Mouse (Mus musculus) hindbrain, embryonic 13.5 days (tissue): Measurements from ENCODE around the gene Setmar. TPM values are rescaled to one million over a fixed set of nuclear protein-coding genes. Genes with fewer than 3 reads are reported as not detected.
"Not testable (repeated sequence)": the region's sequence is repeated elsewhere in the genome, so short reads cannot be mapped to it uniquely, and the experiment has no call there.

Source experiments
- ATAC-seq: fragments of 200-750 bp; cut with Nextera tagmentation; 2 replicates; pipeline ENCODE4 v1.8.0; 2017; ENCODE audit warnings: moderate TSS enrichment; ENCODE audit not compliant: low FRiP score
- H3K27ac ChIP-seq: fragments of 300-500 bp; sonication (generic); 2 replicates; pipeline ENCODE4 v1.5.1; 2015; ENCODE audit warnings: inconsistent platforms, mild to moderate bottlenecking, moderate library complexity
- H3K27me3 ChIP-seq: fragments of 300-500 bp; sonication (generic); 2 replicates; pipeline ENCODE4 v1.6.1; 2015; ENCODE audit warnings: mild to moderate bottlenecking, inconsistent platforms
- H3K36me3 ChIP-seq: fragments of 300-500 bp; sonication (generic); 2 replicates; pipeline ENCODE4 v1.6.1; 2015; ENCODE audit warnings: mild to moderate bottlenecking, inconsistent platforms
- H3K4me1 ChIP-seq: fragments of 300-500 bp; sonication (generic); replicated peaks from 2 replicates; pipeline ENCODE4 v1.6.1; 2015; ENCODE audit warnings: inconsistent platforms
- H3K4me2 ChIP-seq: fragments of 300-500 bp; sonication (generic); 2 replicates; pipeline ENCODE4 v1.6.1; 2015; ENCODE audit warnings: inconsistent platforms, mild to moderate bottlenecking, moderate library complexity
- H3K4me3 ChIP-seq: fragments of 300-500 bp; sonication (generic); 2 replicates; pipeline ENCODE4 v1.5.1; 2015; ENCODE audit warnings: mild to moderate bottlenecking, inconsistent platforms
- H3K9ac ChIP-seq: fragments of 300-500 bp; sonication (generic); 2 replicates; pipeline ENCODE4 v1.6.1; 2015; ENCODE audit warnings: mild to moderate bottlenecking, inconsistent platforms
- H3K9me3 ChIP-seq: fragments of 300-500 bp; sonication (generic); 2 replicates; pipeline ENCODE4 v1.6.1; 2016; ENCODE audit warnings: inconsistent platforms
- WGBS: fragments of 180-500 bp; shearing (Covaris S2); methylation state at CpG from one replicate; pipeline ENCODE4 v1.1.7; 2015; 5-methylcytosine and 5-hydroxymethylcytosine counted together
- polyA plus RNA-seq: library from polyadenylated mRNA; unstranded; fragments of >200 nt; fragmentation: Nextera tagmentation; extraction: Ambion mirVana; gene quantifications from 2 replicates; pipeline ENCODE4 v1.2.1, GENCODE M21; 2015

The Setmar gene
- polyA plus RNA-seq = 6.4 and 7.4 TPM in 2 replicates

DNA sequence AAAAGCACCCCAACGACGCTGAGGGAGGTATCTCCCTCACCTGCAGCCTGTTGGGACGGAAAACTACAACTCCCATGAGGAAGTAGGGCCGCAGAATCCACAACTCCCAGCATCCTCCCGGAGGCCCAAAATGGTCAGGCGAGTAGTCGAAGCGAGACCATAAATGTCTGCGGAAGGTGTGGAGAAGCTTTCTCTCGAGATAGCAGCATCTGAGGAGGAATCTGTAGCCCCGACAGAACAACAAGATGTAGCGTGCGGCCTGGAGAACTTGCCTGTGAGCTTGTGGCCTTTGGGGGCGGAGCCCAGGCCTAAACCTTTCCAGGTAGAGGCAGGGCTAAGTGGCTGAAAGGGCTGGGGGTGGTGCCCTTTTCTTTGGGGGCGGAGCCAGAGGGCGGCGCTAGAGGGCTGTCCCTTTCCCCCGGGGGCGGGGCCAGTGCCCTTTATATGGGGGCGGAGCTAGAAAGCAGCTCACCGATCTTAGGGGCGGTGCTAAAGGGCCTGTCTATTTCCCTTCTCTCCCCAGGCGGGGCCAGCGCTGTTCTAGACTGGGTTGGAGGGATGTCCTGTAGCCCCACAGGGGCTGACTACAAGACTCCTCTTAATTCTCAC is at the start of gene Setmar:
Gene Setmar (plus strand): TSS at position 128 of the 609 bp plus-strand sequence.
- peaks cover 6% of the 10 kb centered on the region; the same call in 1 of the 2 replicates for H3K36me3 ChIP-seq
- ATAC-seq = peak; percentile 98
- peak within 1 kb of the TSS; percentile 93 for H3K27ac ChIP-seq
- H3K4me3 ChIP-seq = peak within 1 kb of the TSS; percentile 54
- no peaks in the 10 kb centered on the region for H3K27me3 ChIP-seq
- H3K4me1 ChIP-seq = no peaks in the 10 kb centered on the region
- no peaks in the 10 kb centered on the region for H3K9me3 ChIP-seq
- peak within 1 kb of the TSS; percentile 66 for H3K9ac ChIP-seq
- H3K4me2 ChIP-seq = peak within 1 kb of the TSS; percentile 58
- 1% methylated on average over 24 of the region's 24 CpGs for WGBS

DNA sequence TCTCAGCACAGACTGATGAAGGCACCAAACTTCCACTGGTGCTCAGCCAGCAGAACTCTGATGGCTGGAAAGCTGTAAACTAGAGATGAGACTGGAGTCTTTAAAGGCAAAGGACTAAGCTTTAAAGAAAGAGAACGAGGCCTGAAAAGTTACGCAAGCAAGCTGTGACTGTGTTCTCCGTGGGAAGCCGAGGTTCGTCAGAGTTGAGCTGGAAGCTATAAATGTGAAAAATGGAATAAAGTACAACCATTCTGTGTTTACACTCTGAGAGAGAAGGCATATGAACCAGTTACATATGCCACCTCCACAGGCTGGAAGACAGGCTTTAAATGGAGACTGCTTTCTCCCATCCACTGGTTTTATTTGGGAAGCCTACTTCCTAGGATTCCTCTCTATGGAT is 43.2 kb upstream of the Setmar start:
- Histone ChIP-seq H3K36me3 (no peaks in the 10 kb centered on the region), H3K27ac (no peak overlapping the region), H3K4me2 (no peak overlapping the region), H3K4me1 (no peaks in the 10 kb centered on the region), H3K4me3 (no peak overlapping the region), H3K9me3 (no peaks in the 10 kb centered on the region), H3K9ac (no peak overlapping the region), H3K27me3 (no peaks in the 10 kb centered on the region)
- WGBS = 93% methylated on average over 5 of the region's 5 CpGs
- no peak for ATAC-seq

DNA sequence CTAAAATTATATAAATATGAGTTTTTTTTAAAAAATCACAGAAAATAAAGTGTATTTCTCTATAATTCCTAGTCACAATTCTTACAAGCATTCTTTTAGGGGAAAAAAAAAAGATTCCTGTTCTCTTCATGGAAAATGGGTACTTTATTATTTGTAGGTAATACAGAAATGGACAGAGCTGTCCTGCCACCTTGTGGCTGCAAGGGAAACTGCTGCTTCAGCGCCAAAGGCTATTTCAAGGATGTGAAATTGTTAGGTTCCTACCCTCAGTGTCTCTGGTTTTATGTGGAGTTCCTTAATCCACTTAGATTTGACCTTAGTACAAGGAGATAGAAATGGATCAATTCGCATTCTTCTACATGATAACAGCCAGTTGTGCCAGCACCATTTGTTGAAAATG is 9.8 kb upstream of the Setmar start:
- not testable (repeated sequence) for H3K4me2 ChIP-seq, H3K27ac ChIP-seq, H3K9me3 ChIP-seq, H3K4me3 ChIP-seq, H3K9ac ChIP-seq, H3K4me1 ChIP-seq, H3K27me3 ChIP-seq, ATAC-seq, H3K36me3 ChIP-seq
- WGBS = 0% methylated on average over 2 of the region's 2 CpGs

DNA sequence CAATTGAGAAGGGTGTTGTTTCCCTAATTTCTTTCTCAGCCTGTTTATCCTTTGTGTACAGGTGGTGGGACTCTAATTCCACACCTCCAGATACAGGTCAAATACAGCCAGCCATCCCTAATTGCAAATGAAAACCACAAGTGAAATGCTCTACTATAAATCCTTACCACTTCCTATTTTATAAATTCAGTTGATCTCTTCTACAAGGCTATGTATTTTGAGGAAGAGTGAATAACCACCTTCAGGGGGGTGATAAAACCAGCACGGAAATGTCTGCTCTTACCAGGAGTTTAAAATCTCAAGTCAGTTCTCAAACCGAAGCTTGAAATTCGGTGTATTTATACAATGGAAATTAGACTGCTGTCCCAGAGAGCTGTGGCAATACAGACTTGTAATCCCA is 8.9 kb upstream of the Setmar start:
- 87% methylated on average over 3 of the region's 3 CpGs for WGBS
- H3K4me3 ChIP-seq = no peak overlapping the region
- no peaks in the 10 kb centered on the region for H3K4me1 ChIP-seq
- H3K9ac ChIP-seq = no peak overlapping the region
- no peaks in the 10 kb centered on the region for H3K27me3 ChIP-seq
- ATAC-seq = no peak
- H3K27ac ChIP-seq = no peak overlapping the region
- no peak overlapping the region for H3K4me2 ChIP-seq
- no peaks in the 10 kb centered on the region for H3K36me3 ChIP-seq
- H3K9me3 ChIP-seq = no peaks in the 10 kb centered on the region

GRCm38 (mm10) chr6:108057353-108057752 is 7.5 kb upstream of the Setmar start:
- no peak overlapping the region for H3K4me3 ChIP-seq
- ATAC-seq = no peak
- no peaks in the 10 kb centered on the region for H3K36me3 ChIP-seq
- no peaks in the 10 kb centered on the region for H3K4me1 ChIP-seq
- no peaks in the 10 kb centered on the region for H3K9me3 ChIP-seq
- no peak overlapping the region for H3K9ac ChIP-seq
- WGBS = 79% methylated on average over 4 of the region's 4 CpGs
- no peaks in the 10 kb centered on the region for H3K27me3 ChIP-seq
- H3K27ac ChIP-seq = no peak overlapping the region
- no peak overlapping the region for H3K4me2 ChIP-seq

GRCm38 (mm10) chr6:108058066-108058465 is 6.8 kb upstream of the Setmar start:
- no peak for ATAC-seq
- H3K4me2 ChIP-seq = no peak overlapping the region
- H3K27me3 ChIP-seq = no peaks in the 10 kb centered on the region
- WGBS = 93% methylated on average over 5 of the region's 5 CpGs
- no peaks in the 10 kb centered on the region for H3K9me3 ChIP-seq
- H3K36me3 ChIP-seq = no peaks in the 10 kb centered on the region
- H3K4me3 ChIP-seq = no peak overlapping the region
- no peak overlapping the region for H3K9ac ChIP-seq
- H3K27ac ChIP-seq = no peak overlapping the region
- H3K4me1 ChIP-seq = no peaks in the 10 kb centered on the region

- no peak overlapping the region for H3K4me3 ChIP-seq
- no peaks in the 10 kb centered on the region for H3K27me3 ChIP-seq
- no peak overlapping the region for H3K27ac ChIP-seq
- no peak for ATAC-seq
- no peaks in the 10 kb centered on the region for H3K4me1 ChIP-seq
- 83% methylated on average over 3 of the region's 3 CpGs for WGBS
- H3K9me3 ChIP-seq = no peaks in the 10 kb centered on the region
- no peak overlapping the region for H3K9ac ChIP-seq
- no peaks in the 10 kb centered on the region for H3K36me3 ChIP-seq
- no peak overlapping the region for H3K4me2 ChIP-seq
These were observed 3.7 kb upstream of the Setmar start for GRCm38 (mm10) chr6:108061121-108061520.

GRCm38 (mm10) chr6:108065583-108065982 is 738 bp downstream of the Setmar start:
- Histone ChIP-seq H3K9me3 (no peaks in the 10 kb centered on the region), H3K27ac (peak overlapping the region; percentile 93), H3K4me3 (peak overlapping the region; percentile 54), H3K4me2 (peak overlapping the region; percentile 58), H3K27me3 (no peaks in the 10 kb centered on the region), H3K36me3 (peaks cover 9% of the 10 kb centered on the region; the same call in 1 of the 2 replicates), H3K9ac (peak overlapping the region; percentile 66), H3K4me1 (no peaks in the 10 kb centered on the region)
- WGBS = 19% methylated on average over 6 of the region's 6 CpGs
- ATAC-seq = no peak

DNA sequence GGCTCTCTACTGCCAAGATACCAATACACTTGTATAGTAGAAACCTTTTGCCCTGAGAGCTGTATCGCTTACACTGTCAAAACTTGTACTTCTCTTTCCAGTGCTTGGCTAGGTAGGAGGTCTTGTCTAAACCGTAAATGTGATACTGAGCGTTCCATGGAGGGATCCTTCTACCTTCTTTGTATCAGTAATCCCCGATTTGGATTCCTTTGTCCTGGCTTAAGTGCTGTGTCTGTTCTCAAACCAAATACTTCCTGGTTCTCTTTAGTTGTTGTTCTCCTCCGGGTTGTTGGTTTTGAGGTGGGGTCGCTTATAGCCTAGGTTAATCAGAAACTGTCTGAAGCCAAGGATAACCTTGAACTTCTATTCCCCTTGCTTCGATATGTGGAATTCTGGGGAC is 6.1 kb downstream of the Setmar start:
- no peak overlapping the region for H3K27ac ChIP-seq
- ATAC-seq = no peak
- H3K4me1 ChIP-seq = no peaks in the 10 kb centered on the region
- no peak overlapping the region for H3K9ac ChIP-seq
- WGBS = 97% methylated on average over 7 of the region's 7 CpGs
- peaks cover 31% of the 10 kb centered on the region for H3K36me3 ChIP-seq
- no peaks in the 10 kb centered on the region for H3K9me3 ChIP-seq
- no peak overlapping the region for H3K4me3 ChIP-seq
- H3K4me2 ChIP-seq = no peak overlapping the region
- no peaks in the 10 kb centered on the region for H3K27me3 ChIP-seq

- Histone ChIP-seq H3K9ac (no peak overlapping the region), H3K27ac (no peak overlapping the region), H3K4me1 (no peaks in the 10 kb centered on the region), H3K27me3 (no peaks in the 10 kb centered on the region), H3K9me3 (no peaks in the 10 kb centered on the region), H3K36me3 (peaks cover 45% of the 10 kb centered on the region), H3K4me2 (no peak overlapping the region), H3K4me3 (no peak overlapping the region)
- WGBS = 81% methylated on average over 5 of the region's 5 CpGs
- no peak for ATAC-seq
These were observed 8.2 kb downstream of the Setmar start for GRCm38 (mm10) chr6:108073071-108073470.

DNA sequence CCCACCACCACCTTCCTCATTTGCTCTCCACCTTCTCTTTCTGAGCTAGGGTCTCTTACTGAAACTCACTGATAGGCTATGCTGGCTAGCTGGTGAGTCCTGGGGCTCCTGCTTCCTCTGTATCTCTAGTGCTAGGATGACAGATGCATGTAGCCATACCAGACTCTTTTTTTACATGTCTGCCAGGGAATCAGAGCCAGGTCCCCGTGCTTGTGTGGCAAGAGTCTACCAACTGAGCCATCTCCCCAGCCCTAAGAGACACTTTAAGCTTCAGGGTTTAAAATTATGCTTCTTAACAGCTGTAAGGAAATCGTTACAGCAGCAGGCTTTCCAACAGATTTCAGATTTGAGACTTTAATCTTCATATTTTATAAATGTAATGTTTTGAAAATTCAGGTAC is 9.1 kb downstream of the Setmar start:
- no peak overlapping the region for H3K9ac ChIP-seq
- 92% methylated on average over 2 of the region's 2 CpGs for WGBS

DNA sequence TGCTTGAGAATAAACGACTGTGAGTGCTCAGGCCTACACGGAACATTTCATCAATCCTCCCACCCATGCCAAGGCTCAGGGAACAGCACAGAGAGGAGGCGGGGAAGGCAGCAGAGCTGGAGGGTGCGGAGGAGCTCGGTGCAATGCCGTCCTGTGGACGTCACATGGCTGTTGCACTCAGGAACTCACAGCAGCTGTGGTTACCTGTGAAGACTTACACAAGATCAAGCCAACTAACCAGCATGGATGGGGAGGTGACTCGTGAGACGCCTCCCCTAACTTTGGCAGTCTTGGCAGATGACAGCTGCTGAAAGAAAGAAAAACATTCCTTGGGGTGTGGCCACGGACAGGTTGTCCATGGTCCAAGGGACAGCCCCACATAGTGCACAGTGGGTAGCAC is 9.8 kb downstream of the Setmar start:
- Histone ChIP-seq H3K27ac (no peak overlapping the region), H3K36me3 (peaks cover 39% of the 10 kb centered on the region), H3K27me3 (no peaks in the 10 kb centered on the region), H3K9me3 (no peaks in the 10 kb centered on the region), H3K4me1 (no peaks in the 10 kb centered on the region), H3K9ac (no peak overlapping the region), H3K4me3 (no peak overlapping the region), H3K4me2 (no peak overlapping the region)
- no peak for ATAC-seq
- WGBS = 94% methylated on average over 10 of the region's 10 CpGs

More for the DNA sequence above, 9.1 kb downstream of the Setmar start:
- Histone ChIP-seq H3K4me2 (no peak overlapping the region), H3K9me3 (no peaks in the 10 kb centered on the region), H3K4me3 (no peak overlapping the region), H3K36me3 (peaks cover 45% of the 10 kb centered on the region), H3K4me1 (no peaks in the 10 kb centered on the region), H3K27ac (no peak overlapping the region), H3K27me3 (no peaks in the 10 kb centered on the region)
- no peak for ATAC-seq

DNA sequence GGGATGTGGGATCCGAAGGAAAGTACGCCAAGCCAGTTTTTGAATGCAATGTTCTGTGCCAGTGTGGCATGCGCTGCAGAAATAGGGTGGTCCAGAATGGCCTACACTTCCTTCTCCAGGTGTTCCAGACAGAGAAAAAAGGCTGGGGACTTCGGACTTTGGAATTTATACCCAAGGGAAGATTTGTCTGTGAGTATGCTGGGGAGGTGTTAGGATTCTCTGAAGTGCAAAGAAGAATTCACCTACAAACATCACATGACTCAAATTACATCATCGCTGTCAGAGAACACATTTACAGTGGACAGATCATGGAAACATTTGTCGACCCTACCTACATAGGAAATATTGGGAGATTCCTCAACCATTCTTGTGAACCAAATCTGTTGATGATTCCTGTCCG is 11.0 kb downstream of the Setmar start:
- no peak for ATAC-seq
- Histone ChIP-seq H3K36me3 (peaks cover 36% of the 10 kb centered on the region), H3K4me1 (no peaks in the 10 kb centered on the region), H3K9ac (no peak overlapping the region), H3K4me2 (no peak overlapping the region), H3K27ac (no peak overlapping the region), H3K4me3 (no peak overlapping the region), H3K9me3 (no peaks in the 10 kb centered on the region), H3K27me3 (no peaks in the 10 kb centered on the region)
- WGBS = 97% methylated on average over 7 of the region's 7 CpGs
